8 mouse cellular contexts compared by ENCODE assay signal in genomic region chr7:44855036-44855435, GRCm38 (mm10). TPM values are rescaled to one million over a fixed set of nuclear protein-coding genes. Genes with fewer than 3 reads are reported as not detected.
DNase-seq lines count a peak whose midpoint lies in the region; ATAC-seq lines count a peak whose summit lies in the region.

No protein-coding gene starts in this region.

- peak; percentile 46 for DNase-seq in kidney, postnatal 10 days
- no peak for DNase-seq in kidney, adult 11 months
- no peak for DNase-seq in intestine, embryonic 14.5 days (ENCODE audit: low spot score)
- DNase-seq in gastrocnemius, adult 18-20 months (ENCODE audit: low spot score) = no peak
- no peak for DNase-seq in yolk sac, embryonic 10.5 days (ENCODE audit: low spot score)
- no peak for DNase-seq in cerebellum, adult 8-10 months

- peak overlapping the region; percentile 89 for H3K27ac ChIP-seq in embryonic facial prominence, embryonic 12.5 days
- peak overlapping the region; percentile 91 for H3K27ac ChIP-seq in intestine, embryonic 14.5 days (ENCODE audit: low read depth)
- peak overlapping the region; percentile 80 for H3K27ac ChIP-seq in neural tube, embryonic 12.5 days

- no peaks in the 10 kb centered on the region for H3K9me3 ChIP-seq in embryonic facial prominence, embryonic 12.5 days
- no peaks in the 10 kb centered on the region for H3K9me3 ChIP-seq in intestine, embryonic 14.5 days (ENCODE audit: control insufficient read depth, low read length)
- H3K9me3 ChIP-seq in neural tube, embryonic 12.5 days = no peaks in the 10 kb centered on the region

- no peak for ATAC-seq in embryonic facial prominence, embryonic 12.5 days (ENCODE audit: insufficient number of reproducible peaks, insufficient read depth, low FRiP score, low TSS enrichment)
- ATAC-seq in intestine, embryonic 14.5 days (replicated peaks; ENCODE audit: low FRiP score, low TSS enrichment, low read depth) = no peak
- no peak for ATAC-seq in neural tube, embryonic 12.5 days (ENCODE audit: low FRiP score, low read depth)

- peaks cover 42% of the 10 kb centered on the region for H3K4me1 ChIP-seq in embryonic facial prominence, embryonic 12.5 days
- peaks cover 41% of the 10 kb centered on the region for H3K4me1 ChIP-seq in intestine, embryonic 14.5 days (replicated peaks; ENCODE audit: control insufficient read depth, insufficient read depth, low read length)
- peaks cover 63% of the 10 kb centered on the region for H3K4me1 ChIP-seq in neural tube, embryonic 12.5 days

- no peaks in the 10 kb centered on the region for H3K27me3 ChIP-seq in embryonic facial prominence, embryonic 12.5 days
- no peaks in the 10 kb centered on the region for H3K27me3 ChIP-seq in intestine, embryonic 14.5 days (replicated peaks; ENCODE audit: control insufficient read depth, insufficient read depth, low read length)
- no peaks in the 10 kb centered on the region for H3K27me3 ChIP-seq in neural tube, embryonic 12.5 days (replicated peaks)

- 43% methylated on average over 10 of the region's 10 CpGs for WGBS in embryonic facial prominence, embryonic 12.5 days
- 41% methylated on average over 10 of the region's 10 CpGs for WGBS in intestine, embryonic 14.5 days
- 38% methylated on average over 10 of the region's 10 CpGs for WGBS in neural tube, embryonic 12.5 days

- H3K4me3 ChIP-seq in embryonic facial prominence, embryonic 12.5 days = peak overlapping the region; percentile 44
- H3K4me3 ChIP-seq in intestine, embryonic 14.5 days (ENCODE audit: low read depth, low read length) = peak overlapping the region; percentile 47
- peak overlapping the region; percentile 47 for H3K4me3 ChIP-seq in neural tube, embryonic 12.5 days

- H3K36me3 ChIP-seq in embryonic facial prominence, embryonic 12.5 days = peaks cover 13% of the 10 kb centered on the region; the same call in 1 of the 2 replicates
- peaks cover 16% of the 10 kb centered on the region; the same call in 1 of the 2 replicates for H3K36me3 ChIP-seq in intestine, embryonic 14.5 days (ENCODE audit: control insufficient read depth, insufficient read depth, low read length)
- peaks cover 15% of the 10 kb centered on the region; the same call in 1 of the 2 replicates for H3K36me3 ChIP-seq in neural tube, embryonic 12.5 days

- peak overlapping the region; percentile 54 for H3K9ac ChIP-seq in embryonic facial prominence, embryonic 12.5 days
- peak overlapping the region; percentile 52; the same call in 1 of the 2 replicates for H3K9ac ChIP-seq in intestine, embryonic 14.5 days (ENCODE audit: low read length)
- H3K9ac ChIP-seq in neural tube, embryonic 12.5 days = peak overlapping the region; percentile 72; the same call in 1 of the 2 replicates

- peak overlapping the region; percentile 74 for H3K4me2 ChIP-seq in embryonic facial prominence, embryonic 12.5 days (replicated peaks)
- peak overlapping the region; percentile 82 for H3K4me2 ChIP-seq in intestine, embryonic 14.5 days (ENCODE audit: low read length)
- H3K4me2 ChIP-seq in neural tube, embryonic 12.5 days (replicated peaks) = peak overlapping the region; percentile 87

RNA-seq across cellular contexts. Expression of gene Pnkp, which starts 1.9 kb away (rescaled TPM):
- polyA plus RNA-seq in embryonic facial prominence, embryonic 12.5 days (2016; fragmentation: Nextera tagmentation; extraction: Ambion mirVana) = 29.0 and 30.4 TPM in 2 replicates
- 26.4 and 29.7 TPM in 2 replicates for polyA plus RNA-seq in intestine, embryonic 14.5 days (2014; fragmentation: Nextera tagmentation; extraction: Ambion mirVana)
- polyA plus RNA-seq in neural tube, embryonic 12.5 days (2016; fragmentation: Nextera tagmentation; extraction: Ambion mirVana) = 32.3 and 39.3 TPM in 2 replicates
- total RNA-seq in gastrocnemius, adult 18-20 months (2021) = 10 to 100 TPM; 19.2 to 20.2 TPM

RNA-seq across cellular contexts. Expression of gene Tbc1d17, which starts 6.2 kb away (rescaled TPM):
- 94.3 and 105 TPM in 2 replicates for polyA plus RNA-seq in embryonic facial prominence, embryonic 12.5 days (2016; fragmentation: Nextera tagmentation; extraction: Ambion mirVana)
- polyA plus RNA-seq in intestine, embryonic 14.5 days (2014; fragmentation: Nextera tagmentation; extraction: Ambion mirVana) = 72.4 and 74.8 TPM in 2 replicates
- 95.4 and 101 TPM in 2 replicates for polyA plus RNA-seq in neural tube, embryonic 12.5 days (2016; fragmentation: Nextera tagmentation; extraction: Ambion mirVana)
- total RNA-seq in gastrocnemius, adult 18-20 months (2021) = 10 to 100 TPM; 46.8 to 61.0 TPM

RNA-seq across cellular contexts. Expression of gene Akt1s1, which starts 6.2 kb away (rescaled TPM):
- polyA plus RNA-seq in embryonic facial prominence, embryonic 12.5 days (2016; fragmentation: Nextera tagmentation; extraction: Ambion mirVana) = 116 and 120 TPM in 2 replicates
- 63.7 and 68.0 TPM in 2 replicates for polyA plus RNA-seq in intestine, embryonic 14.5 days (2014; fragmentation: Nextera tagmentation; extraction: Ambion mirVana)
- 108 and 116 TPM in 2 replicates for polyA plus RNA-seq in neural tube, embryonic 12.5 days (2016; fragmentation: Nextera tagmentation; extraction: Ambion mirVana)
- 100 to 1,000 TPM; 130 to 144 TPM for total RNA-seq in gastrocnemius, adult 18-20 months (2021)

RNA-seq across cellular contexts. Expression of gene Ptov1, which starts 14.6 kb away (rescaled TPM):
- 696 and 750 TPM in 2 replicates for polyA plus RNA-seq in embryonic facial prominence, embryonic 12.5 days (2016; fragmentation: Nextera tagmentation; extraction: Ambion mirVana)
- 318 and 338 TPM in 2 replicates for polyA plus RNA-seq in intestine, embryonic 14.5 days (2014; fragmentation: Nextera tagmentation; extraction: Ambion mirVana)
- polyA plus RNA-seq in neural tube, embryonic 12.5 days (2016; fragmentation: Nextera tagmentation; extraction: Ambion mirVana) = 630 and 637 TPM in 2 replicates
- total RNA-seq in gastrocnemius, adult 18-20 months (2021) = 100 to 1,000 TPM; 143 to 148 TPM

RNA-seq across cellular contexts. Expression of gene Med25, which starts 37.5 kb away (rescaled TPM):
- 113 and 123 TPM in 2 replicates for polyA plus RNA-seq in embryonic facial prominence, embryonic 12.5 days (2016; fragmentation: Nextera tagmentation; extraction: Ambion mirVana)
- 66.2 and 75.8 TPM in 2 replicates for polyA plus RNA-seq in intestine, embryonic 14.5 days (2014; fragmentation: Nextera tagmentation; extraction: Ambion mirVana)
- 156 and 158 TPM in 2 replicates for polyA plus RNA-seq in neural tube, embryonic 12.5 days (2016; fragmentation: Nextera tagmentation; extraction: Ambion mirVana)
- 10 to 100 TPM; 60.5 to 62.8 TPM for total RNA-seq in gastrocnemius, adult 18-20 months (2021)
